11 mouse cellular contexts compared by ENCODE assay signal in the genomic region with DNA sequence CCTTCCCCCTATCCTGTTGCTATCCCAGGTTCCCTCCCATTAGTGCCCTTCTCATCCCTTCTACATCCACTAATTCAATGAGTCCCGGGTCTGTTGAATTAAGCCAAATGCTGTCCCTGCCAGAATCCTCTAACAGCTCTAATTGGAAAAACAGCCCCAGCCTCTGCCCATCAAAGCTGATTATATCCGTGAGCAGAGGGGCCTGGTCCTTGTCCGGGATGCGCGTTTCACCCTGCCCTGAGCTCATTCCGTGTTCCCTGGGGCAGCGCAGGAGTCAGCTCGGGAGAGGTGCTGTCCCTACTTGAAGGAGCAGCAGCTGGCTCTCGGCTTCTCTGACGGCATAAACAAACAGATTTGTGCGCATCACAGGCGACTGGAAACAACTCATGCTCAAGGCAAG.
DNase-seq lines count a peak whose midpoint lies in the region; ATAC-seq lines count a peak whose summit lies in the region.
"Had no signal": no experiment of that assay in that cellular context is flagged by ENCODE, and none has a peak within 500 bp of the region (broad histone marks: within the 10 kb centered on the region; RNA-seq: fewer than 3 reads in every experiment).

No protein-coding gene starts in this region.

- H3K36me3 ChIP-seq in forebrain, embryonic 14.5 days (ENCODE audit: control insufficient read depth, insufficient read depth, low read length), result no peaks in the 10 kb centered on the region
- H3K36me3 ChIP-seq in forebrain, embryonic 12.5 days (replicated peaks), result no peaks in the 10 kb centered on the region
- no peaks in the 10 kb centered on the region for H3K36me3 ChIP-seq in neural tube, embryonic 12.5 days
- no peaks in the 10 kb centered on the region for H3K36me3 ChIP-seq in hindbrain, embryonic 14.5 days (replicated peaks; ENCODE audit: control insufficient read depth, insufficient read depth)
- H3K36me3 ChIP-seq in liver, embryonic 11.5 days (ENCODE audit: control insufficient read depth, insufficient read depth, low read length), result no peaks in the 10 kb centered on the region

- no peaks in the 10 kb centered on the region for H3K27me3 ChIP-seq in forebrain, embryonic 14.5 days (replicated peaks; ENCODE audit: control insufficient read depth, insufficient read depth, low read length)
- H3K27me3 ChIP-seq in forebrain, embryonic 12.5 days, result no peaks in the 10 kb centered on the region; the same call in 1 of the 2 replicates
- 0 out of 2 replicates have a peak, but pooled peaks cover 4% of the 10 kb centered on the region for H3K27me3 ChIP-seq in neural tube, embryonic 12.5 days (replicated peaks)
- H3K27me3 ChIP-seq in hindbrain, embryonic 14.5 days (ENCODE audit: control insufficient read depth, insufficient read depth, low read length), result no peaks in the 10 kb centered on the region
- no peaks in the 10 kb centered on the region for H3K27me3 ChIP-seq in liver, embryonic 11.5 days (replicated peaks; ENCODE audit: control insufficient read depth, insufficient read depth, low read length)

- no peak for ATAC-seq in forebrain, embryonic 14.5 days
- ATAC-seq in forebrain, embryonic 12.5 days (ENCODE audit: low FRiP score), result no peak
- ATAC-seq in neural tube, embryonic 12.5 days (ENCODE audit: low FRiP score, low read depth), result no peak
- ATAC-seq in hindbrain, embryonic 14.5 days (ENCODE audit: low FRiP score), result no peak
- no peak for ATAC-seq in liver, embryonic 11.5 days (replicated peaks; ENCODE audit: low FRiP score)

- no peak overlapping the region for H3K4me2 ChIP-seq in forebrain, embryonic 14.5 days (ENCODE audit: low read length)
- no peak overlapping the region for H3K4me2 ChIP-seq in forebrain, embryonic 12.5 days
- H3K4me2 ChIP-seq in neural tube, embryonic 12.5 days (replicated peaks), result peak overlapping the region; percentile 24; the same call in 1 of the 2 replicates
- peak overlapping the region; percentile 28 for H3K4me2 ChIP-seq in hindbrain, embryonic 14.5 days (replicated peaks)
- no peak overlapping the region for H3K4me2 ChIP-seq in liver, embryonic 11.5 days

- 33% methylated on average over 12 of the region's 12 CpGs for WGBS in forebrain, embryonic 14.5 days
- WGBS in forebrain, embryonic 12.5 days, result 39% methylated on average over 12 of the region's 12 CpGs
- WGBS in neural tube, embryonic 12.5 days, result 34% methylated on average over 12 of the region's 12 CpGs
- 35% methylated on average over 12 of the region's 12 CpGs for WGBS in hindbrain, embryonic 14.5 days
- 50% methylated on average over 12 of the region's 12 CpGs for WGBS in liver, embryonic 11.5 days

- no peaks in the 10 kb centered on the region for H3K9me3 ChIP-seq in forebrain, embryonic 14.5 days (replicated peaks; ENCODE audit: control insufficient read depth, low read length)
- H3K9me3 ChIP-seq in forebrain, embryonic 12.5 days, result no peaks in the 10 kb centered on the region
- no peaks in the 10 kb centered on the region for H3K9me3 ChIP-seq in neural tube, embryonic 12.5 days
- H3K9me3 ChIP-seq in hindbrain, embryonic 14.5 days (ENCODE audit: control insufficient read depth, low read length), result no peaks in the 10 kb centered on the region
- H3K9me3 ChIP-seq in liver, embryonic 11.5 days (ENCODE audit: control insufficient read depth, low read length), result no peaks in the 10 kb centered on the region

- no peaks in the 10 kb centered on the region for H3K4me1 ChIP-seq in forebrain, embryonic 14.5 days (ENCODE audit: control insufficient read depth, insufficient read depth, low read length)
- peaks cover 22% of the 10 kb centered on the region for H3K4me1 ChIP-seq in forebrain, embryonic 12.5 days
- H3K4me1 ChIP-seq in neural tube, embryonic 12.5 days, result 0 out of 2 replicates have a peak, but pooled peaks cover 12% of the 10 kb centered on the region
- peaks cover 4% of the 10 kb centered on the region; the same call in 1 of the 2 replicates for H3K4me1 ChIP-seq in hindbrain, embryonic 14.5 days (replicated peaks; ENCODE audit: control insufficient read depth, insufficient read depth, low read length)
- H3K4me1 ChIP-seq in liver, embryonic 11.5 days (replicated peaks; ENCODE audit: control insufficient read depth, insufficient read depth, low read length), result peaks cover 29% of the 10 kb centered on the region

- peak; percentile 17 for DNase-seq in forebrain, embryonic 14.5 days (ENCODE audit: low spot score)
- no peak for DNase-seq in neural tube, embryonic 10.5 days (ENCODE audit: extremely low spot score, low spot score)
- DNase-seq in hindbrain, embryonic 14.5 days (ENCODE audit: low spot score), result no peak
- peak; percentile 39 for DNase-seq in retina, embryonic 14.5 days (ENCODE audit: low spot score)
- no peak for DNase-seq in liver, embryonic 11.5 days (ENCODE audit: low spot score)
- DNase-seq in cerebellum, postnatal 10 days, result no peak
- DNase-seq: cerebellum, adult 11 months; heart, adult 2 months; lung, adult 2 months had no signal

- H3K9ac ChIP-seq in forebrain, embryonic 14.5 days (ENCODE audit: low read length), result no peak overlapping the region
- no peak overlapping the region for H3K9ac ChIP-seq in forebrain, embryonic 12.5 days
- no peak overlapping the region for H3K9ac ChIP-seq in neural tube, embryonic 12.5 days
- no peak overlapping the region for H3K9ac ChIP-seq in hindbrain, embryonic 14.5 days
- no peak overlapping the region for H3K9ac ChIP-seq in liver, embryonic 11.5 days (ENCODE audit: low read depth, low read length)

- H3K4me3 ChIP-seq in forebrain, embryonic 14.5 days (ENCODE audit: low read depth, low read length), result no peak overlapping the region
- H3K4me3 ChIP-seq in forebrain, embryonic 12.5 days (replicated peaks), result no peak overlapping the region
- H3K4me3 ChIP-seq in neural tube, embryonic 12.5 days, result no peak overlapping the region
- no peak overlapping the region for H3K4me3 ChIP-seq in hindbrain, embryonic 14.5 days (replicated peaks; ENCODE audit: low read length)
- H3K4me3 ChIP-seq in liver, embryonic 11.5 days (ENCODE audit: low read depth, low read length), result no peak overlapping the region
- H3K4me3 ChIP-seq: heart, adult 2 months had no signal

- H3K27ac ChIP-seq in forebrain, embryonic 14.5 days (ENCODE audit: low read depth, low read length), result no peak overlapping the region
- no peak overlapping the region for H3K27ac ChIP-seq in forebrain, embryonic 12.5 days
- no peak overlapping the region for H3K27ac ChIP-seq in neural tube, embryonic 12.5 days
- H3K27ac ChIP-seq in hindbrain, embryonic 14.5 days, result no peak overlapping the region
- no peak overlapping the region for H3K27ac ChIP-seq in liver, embryonic 11.5 days (ENCODE audit: low read depth, low read length)
- H3K27ac ChIP-seq: heart, adult 2 months had no signal

Comparison
In these comparisons a context has a peak if more than half of its experiments do, and no peak if none do; other contexts are left out.
1. DNase-seq: peak in forebrain, embryonic 14.5 days (single experiment) and retina, embryonic 14.5 days (single experiment); none in neural tube, embryonic 10.5 days (single experiment), hindbrain, embryonic 14.5 days (single experiment), liver, embryonic 11.5 days (single experiment) and cerebellum, postnatal 10 days (0 of 2).
2. H3K4me2 ChIP-seq: peak in neural tube, embryonic 12.5 days (single experiment) and hindbrain, embryonic 14.5 days (single experiment); none in forebrain, embryonic 14.5 days (single experiment), forebrain, embryonic 12.5 days (single experiment) and liver, embryonic 11.5 days (single experiment).